Mouse (Mus musculus): Measurements from ENCODE around the gene Eif5b.
"Not testable (repeated sequence)": the region's sequence is repeated elsewhere in the genome, so short reads cannot be mapped to it uniquely, and the experiment has no call there.

Gene Eif5b

DNA sequence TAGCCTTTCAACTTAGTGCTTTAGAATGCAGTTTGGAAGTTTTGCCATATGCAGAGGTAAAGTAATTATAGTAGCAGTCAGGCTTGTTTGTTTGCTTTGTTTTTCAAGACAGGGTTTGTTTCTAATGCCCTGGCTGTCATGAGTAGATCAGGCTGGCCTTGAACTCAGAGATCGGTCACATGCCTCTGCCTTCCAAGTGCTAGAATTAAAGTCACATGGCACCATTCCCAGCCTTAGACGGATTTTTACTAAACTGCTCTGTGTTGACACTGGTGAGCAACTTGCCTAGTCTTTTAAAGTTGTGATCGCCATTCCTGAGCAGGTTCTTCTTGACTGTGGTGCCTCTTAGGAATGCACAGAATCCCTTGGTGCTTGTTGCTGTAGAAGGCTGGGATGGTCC lies 8.9 kb downstream of the Eif5b start:
- DNase-seq (ENCODE audit: low spot score), result no peak

DNA sequence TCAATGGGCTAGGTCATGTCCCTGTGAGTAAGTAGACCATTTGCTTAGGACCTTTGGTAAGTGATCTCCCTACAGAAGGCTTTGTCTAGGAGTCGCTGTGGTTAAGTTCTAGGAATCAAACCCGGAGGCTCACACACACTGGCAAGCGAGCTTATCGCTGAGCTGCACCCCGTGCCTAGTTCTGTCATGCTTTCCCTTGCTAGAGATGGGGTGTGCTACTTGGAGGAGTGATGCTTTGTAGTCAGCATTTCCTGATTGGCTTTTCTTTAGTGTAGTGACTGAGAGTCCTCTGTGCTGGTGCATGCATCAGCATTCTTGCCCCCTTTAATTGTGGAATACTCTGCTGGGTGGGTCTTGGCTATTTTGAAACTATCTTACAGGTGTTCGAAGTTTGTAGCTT lies 13.8 kb downstream of the Eif5b start:
- no peak for DNase-seq (ENCODE audit: low spot score)

DNA sequence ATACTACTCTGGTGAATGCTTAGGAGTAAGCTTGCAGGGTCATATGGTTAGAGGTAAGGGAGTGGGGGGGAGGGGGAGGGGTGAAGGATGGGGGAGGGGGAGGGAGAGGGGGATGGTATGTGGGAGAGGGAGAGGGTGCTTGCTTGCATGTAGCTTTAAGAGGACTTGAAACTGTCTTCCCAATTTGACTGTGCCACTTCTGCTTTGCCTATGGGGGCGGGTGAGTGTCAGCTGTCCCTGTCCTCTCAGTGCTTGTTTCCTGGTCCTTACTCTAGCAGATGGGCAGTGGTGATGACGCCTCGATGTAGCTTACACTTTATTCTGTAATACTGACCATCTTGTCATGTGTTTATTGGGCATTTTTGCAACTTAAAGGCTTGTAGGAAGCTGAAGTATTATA lies 14.3 kb downstream of the Eif5b start:
- DNase-seq (ENCODE audit: low spot score), result peak; percentile 11

DNA sequence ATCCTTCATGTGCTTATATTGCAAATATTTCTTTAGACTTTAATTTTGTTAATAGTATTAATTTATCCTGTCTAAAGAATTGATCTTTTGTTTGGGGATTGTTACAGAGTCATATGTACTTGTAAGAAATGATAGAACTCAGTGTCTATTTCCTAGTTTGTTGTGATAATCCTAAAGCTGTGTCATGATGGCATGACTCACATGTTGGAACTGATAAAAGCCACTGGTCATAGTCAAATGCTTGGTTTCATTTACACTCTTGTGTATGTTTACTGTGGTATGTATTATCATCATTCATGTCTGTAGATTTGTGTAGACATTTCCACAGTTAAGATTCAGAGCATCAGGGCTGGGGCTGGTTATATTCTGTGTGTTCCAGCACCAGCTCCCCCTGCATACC lies 14.7 kb downstream of the Eif5b start:
- DNase-seq (ENCODE audit: low spot score), result no peak

DNA sequence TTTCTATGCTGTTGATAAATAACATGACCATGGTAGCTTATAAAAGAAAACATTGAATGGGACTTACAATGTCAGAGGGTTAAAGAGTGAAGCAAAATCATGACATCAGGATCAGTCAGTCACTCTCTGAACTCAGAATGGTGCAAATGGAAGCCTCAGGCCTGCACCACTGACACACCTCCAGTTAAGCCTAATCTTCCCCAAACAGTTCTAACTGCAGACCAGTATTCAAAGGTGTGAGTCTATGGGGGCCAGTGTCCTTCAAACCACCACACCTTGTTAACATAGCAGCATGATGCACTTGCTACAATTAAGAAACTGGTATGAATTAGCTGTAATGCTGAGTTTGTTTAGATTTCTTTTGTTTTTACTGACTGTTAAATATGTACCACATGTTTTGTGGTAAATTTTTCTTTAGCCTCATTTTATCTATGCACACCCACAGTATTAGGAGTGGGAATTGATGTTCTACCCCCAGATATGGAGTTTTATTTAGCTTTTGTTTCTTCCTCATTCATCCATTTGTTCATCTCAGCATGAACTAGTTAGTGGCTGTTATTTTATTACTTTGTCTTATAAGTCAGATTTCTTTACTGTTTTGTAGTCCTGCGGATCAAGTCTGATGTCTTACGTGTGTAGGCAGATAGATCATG lies 16.9 kb downstream of the Eif5b start:
- no peak for DNase-seq (ENCODE audit: low spot score)

DNA sequence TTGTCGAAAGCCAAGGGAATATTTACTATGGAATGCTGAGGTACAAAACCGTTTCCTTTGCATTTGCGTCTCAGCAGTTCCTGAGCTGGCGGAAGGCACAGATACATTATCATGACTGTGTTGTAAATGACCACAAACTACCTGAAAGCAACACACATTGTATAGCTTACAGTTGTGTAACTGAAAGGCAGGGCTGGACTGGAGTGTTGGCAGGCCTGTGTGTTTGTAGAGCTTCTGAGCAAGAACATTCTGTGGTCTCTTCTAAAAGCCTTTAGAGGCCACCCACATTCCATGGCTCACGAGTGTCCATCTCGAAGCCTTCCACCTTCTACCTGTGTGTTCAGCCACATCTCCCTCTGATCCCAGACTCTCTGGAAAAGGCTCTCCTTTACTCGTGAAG lies 29.5 kb downstream of the Eif5b start:
- no peak for DNase-seq (ENCODE audit: low spot score)

DNA sequence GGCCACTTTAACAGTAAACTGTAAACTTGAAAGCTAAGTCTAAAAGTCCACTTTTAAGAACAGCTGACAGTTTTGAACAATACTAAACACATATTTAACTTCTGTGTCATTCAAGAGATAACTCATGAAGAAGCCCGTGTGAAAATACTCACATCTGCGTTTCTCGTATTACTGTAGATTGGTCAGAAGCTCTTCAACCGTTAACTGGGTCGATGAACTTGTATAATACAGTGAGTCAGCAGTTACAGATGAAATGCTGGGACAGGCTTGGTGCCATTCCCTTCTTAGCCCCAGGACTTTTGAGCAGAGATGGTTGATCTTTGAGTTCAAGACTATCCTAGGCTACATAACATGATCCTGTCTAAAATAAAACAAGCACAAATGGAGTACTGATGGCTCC lies 33.6 kb downstream of the Eif5b start:
- no peak for DNase-seq (ENCODE audit: low spot score)

DNA sequence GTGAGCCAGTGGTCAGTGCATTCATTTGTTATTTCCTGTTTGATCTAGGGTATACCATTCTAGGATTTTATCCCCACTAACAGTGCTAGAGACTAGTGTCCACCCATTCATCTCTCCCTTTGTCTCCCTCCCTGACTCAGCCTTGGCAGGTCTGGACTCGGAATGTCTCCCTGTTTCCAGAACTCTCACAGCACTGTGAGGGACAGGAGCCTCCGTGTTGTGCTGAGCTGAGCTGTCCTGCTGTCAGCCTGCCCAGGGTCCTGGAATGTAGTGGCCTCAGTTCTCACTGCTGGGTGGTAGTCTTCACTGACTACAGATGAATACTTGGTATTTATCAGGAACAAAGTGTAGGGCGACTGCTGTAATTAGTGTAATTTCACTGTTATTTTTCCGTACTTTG lies 37.7 kb downstream of the Eif5b start:
- DNase-seq (ENCODE audit: low spot score), result no peak

DNA sequence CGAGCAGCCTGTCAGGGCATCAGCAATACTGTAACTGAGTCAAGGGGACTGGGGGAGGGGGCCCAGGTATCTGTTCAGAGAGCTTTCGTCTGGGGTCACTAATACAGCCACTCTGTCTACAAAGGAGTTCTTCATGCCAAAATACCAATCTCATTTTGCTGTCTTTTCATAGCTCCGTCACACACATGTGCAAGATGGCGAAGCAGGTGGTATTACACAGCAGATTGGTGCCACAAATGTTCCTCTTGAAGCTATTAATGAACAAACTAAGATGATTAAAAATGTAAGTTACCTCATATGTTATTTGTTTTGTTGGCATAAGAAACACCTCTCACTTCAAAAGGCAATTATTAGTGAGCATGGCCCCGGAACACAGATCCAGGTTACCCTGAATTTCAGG lies 39.6 kb downstream of the Eif5b start:
- peak; percentile 46 for DNase-seq (ENCODE audit: low spot score)

DNA sequence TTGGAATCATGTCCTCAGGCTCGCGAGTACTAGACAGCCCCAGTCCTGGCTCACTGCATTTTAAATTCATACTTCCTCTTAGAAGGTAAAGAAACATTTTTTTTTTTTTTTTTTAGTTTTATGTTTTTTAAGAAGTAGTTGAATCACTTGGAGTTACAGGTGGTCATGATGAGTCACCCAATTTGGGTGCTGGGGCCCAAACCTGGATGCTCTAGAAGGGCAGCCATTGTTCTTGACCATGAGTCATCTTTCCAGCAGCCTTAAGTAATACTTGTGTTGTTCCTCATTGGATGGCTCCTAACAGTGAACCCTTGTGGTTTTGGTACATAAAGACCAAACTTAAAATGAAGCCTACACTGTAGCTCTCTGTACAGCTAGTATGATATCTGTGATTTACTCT lies 41.1 kb downstream of the Eif5b start:
- DNase-seq (ENCODE audit: low spot score), result no peak

DNA sequence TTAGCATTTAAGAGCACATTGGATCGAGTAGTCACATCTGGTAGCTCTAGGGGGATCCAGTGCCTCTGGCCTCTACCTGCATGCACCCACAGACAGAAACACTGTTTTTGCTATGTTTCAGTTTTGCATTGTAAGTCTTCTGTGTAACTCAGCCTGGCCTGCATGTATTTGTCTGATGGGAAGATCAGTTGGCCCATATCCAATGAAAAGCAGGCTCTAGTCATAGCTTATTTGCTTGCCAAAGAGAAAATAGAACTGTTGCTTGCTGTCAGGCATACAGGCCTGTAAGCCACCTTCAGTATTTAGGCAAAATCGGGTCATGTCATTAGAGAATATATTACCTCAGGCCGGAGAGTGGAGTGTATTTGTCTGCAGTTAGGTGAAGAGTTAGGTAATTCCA lies 50.3 kb downstream of the Eif5b start:
- peak; percentile 30 for DNase-seq (ENCODE audit: low spot score)

DNA sequence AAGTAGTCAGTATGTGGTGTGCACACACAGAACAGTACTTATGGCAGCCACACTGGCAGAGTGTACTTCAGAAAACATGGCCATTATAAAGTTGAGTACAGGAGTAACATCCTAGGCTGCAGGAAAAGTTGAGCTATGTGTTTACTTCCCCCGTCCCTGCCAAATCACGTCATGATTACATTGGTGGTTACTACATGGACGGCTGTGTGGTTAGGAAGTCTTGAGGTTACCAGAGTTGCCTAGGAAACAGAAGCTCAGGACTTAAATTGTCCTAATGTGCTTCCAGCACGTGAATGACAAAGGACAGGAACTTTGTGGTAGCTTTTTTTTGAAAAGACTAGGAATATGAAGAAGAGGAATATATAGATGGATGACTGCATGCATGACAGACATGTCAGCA lies 51.8 kb downstream of the Eif5b start:
- no peak for DNase-seq (ENCODE audit: low spot score)

DNA sequence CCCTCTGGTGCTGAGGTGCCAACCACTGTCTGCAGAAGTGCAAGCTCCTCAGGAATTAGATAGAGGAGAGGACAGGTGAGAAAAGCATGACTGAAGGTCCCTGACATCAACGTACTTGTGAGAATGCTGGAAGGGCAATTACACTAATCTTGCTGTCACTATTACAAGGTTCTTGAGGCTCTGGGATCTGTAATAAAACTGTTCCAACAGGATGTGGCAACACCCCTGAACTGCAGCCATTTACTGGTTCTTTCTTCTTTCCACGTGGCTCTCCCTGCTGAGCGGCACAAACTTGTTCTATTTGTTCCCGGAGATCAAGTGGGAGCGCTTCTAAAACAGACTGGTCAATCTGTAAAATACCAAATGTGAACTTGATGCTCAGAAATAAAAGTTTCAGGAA lies 57.4 kb downstream of the Eif5b start:
- DNase-seq (ENCODE audit: low spot score), result no peak

DNA sequence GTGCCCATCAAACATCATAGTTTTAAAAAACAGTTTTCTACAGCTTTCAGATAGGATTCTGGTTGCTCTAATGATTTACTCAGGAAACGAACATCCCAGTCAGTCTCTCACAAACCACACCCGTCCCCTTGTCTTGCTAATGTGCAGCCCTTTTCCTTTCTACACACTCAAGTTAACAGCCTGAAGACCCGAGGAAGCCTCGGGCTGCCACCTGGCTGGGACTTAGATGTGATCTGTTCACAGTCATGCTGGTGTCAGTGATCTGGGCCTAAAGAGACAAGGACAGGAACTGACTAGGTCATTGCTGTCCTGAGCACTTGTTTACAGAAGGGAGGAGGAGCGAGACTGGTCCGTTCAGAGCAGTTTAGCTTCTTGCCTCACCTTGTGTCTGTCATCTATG lies 60.6 kb downstream of the Eif5b start:
- no peak for DNase-seq (ENCODE audit: low spot score)

DNA sequence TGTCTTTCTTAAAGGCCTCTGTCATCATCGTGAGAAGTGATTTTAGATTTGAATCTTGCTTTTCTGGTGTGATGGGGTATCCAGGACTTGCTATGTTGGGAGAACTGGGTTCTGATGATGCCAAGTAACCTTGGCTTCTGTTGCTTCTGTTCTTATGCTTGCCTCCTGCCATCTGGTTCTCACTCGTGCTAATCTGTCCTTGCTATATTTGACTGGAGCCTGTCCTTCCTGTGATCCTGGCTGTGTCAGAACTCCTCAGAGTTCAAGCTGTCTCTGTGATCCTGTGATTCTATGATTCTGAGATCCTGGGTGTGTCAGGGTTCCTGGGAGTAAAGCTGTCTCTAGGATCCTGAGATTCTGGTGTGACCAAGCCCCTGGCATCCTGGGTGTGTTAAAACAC lies 64.3 kb downstream of the Eif5b start:
- not testable (repeated sequence) for DNase-seq (ENCODE audit: low spot score)

DNA sequence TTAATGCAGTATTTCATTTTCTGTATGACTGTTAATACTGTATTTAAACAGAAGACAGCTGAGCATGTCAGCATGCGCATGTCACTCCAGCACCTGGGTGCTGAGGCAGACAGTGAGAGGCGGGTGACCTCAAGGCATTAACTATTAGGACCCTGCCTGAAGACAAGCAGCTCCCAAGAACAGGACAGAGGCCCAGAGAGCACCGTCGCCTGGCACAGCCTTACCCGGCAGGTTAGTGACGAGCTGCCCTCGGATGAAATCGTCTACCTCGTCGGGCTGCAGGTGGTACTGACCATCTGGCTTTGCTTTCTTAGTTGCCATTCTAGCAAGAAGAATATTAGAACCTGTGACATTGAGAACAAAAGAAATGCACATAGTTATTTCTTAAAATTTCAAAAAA lies 69.5 kb downstream of the Eif5b start:
- DNase-seq (ENCODE audit: low spot score), result no peak

DNA sequence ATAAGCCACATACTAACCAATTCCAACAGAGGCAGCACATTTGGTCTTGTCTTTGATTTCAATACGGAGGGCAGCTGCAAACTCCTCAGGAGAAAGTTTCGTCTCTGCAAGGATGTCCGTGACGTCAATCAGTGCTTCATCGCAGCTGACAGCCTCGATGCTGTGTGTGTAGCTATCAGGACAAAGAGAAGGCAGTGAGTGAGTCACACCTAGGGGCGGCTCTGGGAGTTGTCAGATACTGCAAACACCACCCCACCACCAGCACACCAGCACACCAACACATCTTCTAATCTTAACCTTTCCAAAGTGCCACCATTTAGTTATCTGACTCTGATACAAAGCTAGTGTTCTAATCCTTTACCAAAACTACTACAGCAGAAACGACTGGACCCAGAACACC lies 73.5 kb downstream of the Eif5b start:
- no peak for DNase-seq (ENCODE audit: low spot score)

DNA sequence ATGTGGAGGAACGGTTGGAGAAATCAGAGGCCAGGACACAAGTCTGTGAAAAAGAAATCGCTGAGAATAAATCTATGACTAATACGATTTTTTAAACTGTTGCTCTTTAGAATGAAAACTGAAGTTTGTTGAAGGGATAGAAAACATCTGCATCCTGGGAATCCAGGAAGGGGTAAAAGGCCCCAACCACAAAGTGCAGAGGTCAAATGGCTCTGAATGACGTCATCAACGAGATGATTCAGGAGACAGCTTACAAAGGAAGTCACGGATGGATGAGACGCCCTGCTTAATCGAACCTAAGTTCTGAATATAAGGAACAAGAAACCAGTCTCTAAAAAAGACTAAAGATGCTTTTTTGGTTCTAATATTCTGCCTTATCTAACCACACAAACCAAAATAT lies 83.5 kb downstream of the Eif5b start:
- no peak for DNase-seq (ENCODE audit: low spot score)

DNA sequence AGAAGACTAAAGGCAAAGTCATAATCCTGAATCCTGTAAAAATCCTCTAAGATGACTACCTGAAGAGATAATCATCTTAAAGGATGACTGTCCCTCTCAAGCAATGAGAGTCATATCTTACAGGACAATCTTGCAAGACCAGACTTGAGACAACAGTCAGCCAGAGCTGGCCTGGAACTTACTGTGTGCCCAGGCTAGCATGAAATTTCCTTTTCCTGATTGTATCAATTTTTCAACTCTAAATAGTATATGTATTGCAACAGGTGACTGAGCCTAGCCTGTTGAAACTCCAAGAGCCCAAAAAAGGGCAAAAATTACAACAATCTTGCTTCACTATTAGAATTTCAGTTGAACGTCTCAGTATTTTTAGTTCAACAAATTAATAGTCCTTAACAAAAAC lies 105.4 kb downstream of the Eif5b start:
- DNase-seq (ENCODE audit: low spot score), result no peak

DNA sequence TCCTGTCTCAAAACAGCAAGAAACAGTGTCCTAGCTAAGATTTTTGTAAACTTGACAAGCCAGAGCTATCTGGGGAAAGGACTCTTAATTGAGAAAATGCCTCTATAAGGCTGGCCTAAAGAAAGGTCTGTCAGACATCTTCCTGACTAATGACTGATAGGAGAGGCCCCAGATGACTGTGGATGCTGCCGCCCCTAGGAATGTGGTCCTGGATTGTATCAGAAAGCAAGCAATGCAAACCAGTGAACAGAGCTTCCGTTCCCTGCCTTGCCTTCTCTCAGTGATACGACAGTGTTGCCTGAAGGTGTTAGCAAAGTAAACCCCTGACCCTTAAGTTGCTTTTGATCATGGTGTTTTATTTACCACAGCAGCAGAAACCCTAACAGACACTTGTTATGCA lies 106.0 kb downstream of the Eif5b start:
- DNase-seq (ENCODE audit: low spot score), result no peak

Measured in layer of hippocampus, adult 9-10 months (tissue).